In the genomic region with DNA sequence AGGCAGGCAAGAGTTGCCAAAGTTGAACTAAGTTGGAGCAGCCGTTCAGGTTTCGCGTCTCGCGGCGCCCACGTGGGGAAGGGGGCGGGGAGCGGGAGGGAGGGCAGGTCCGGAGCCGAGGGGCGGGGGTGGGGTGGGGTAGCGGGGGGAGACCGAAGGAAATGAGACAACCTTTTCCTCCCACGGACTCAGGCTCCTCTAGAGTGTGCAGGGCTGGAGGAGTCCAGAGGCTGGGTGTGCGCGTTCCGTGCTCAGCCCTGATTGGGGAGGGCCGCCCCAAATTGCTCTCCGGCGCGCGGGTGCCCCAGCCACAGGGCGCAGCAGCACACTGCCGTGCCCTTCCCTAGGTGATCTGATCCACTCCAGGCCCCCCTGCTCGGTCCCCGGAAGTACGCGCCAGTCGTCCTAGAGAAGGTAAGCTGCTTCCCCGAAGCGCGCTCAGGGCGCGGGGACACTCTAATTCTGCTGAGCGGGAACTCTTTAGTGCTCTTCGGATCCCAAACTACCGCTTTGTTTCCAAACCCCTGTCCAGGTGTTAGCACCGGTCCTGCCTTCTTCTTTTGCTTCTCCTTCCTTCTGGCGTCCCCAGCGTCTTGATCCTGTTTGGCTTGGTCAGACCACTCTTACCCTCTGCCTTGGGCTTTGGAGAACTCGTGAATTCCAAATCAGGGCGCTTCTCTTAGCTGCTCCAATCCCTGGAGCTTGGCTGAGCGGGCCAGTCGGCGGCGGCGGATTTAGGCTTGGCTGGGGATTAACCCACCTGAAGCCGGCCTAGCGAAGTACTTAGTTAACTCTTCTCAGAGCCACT, we compare ENCODE assay signal across 9 mouse cellular contexts. TPM values are rescaled to one million over a fixed set of nuclear protein-coding genes. Genes with fewer than 3 reads are reported as not detected.
A peak's percentile ranks its signal among the peaks of the same experiment; 100 is the strongest.
DNase-seq lines count a peak whose midpoint lies in the region; TF ChIP-seq lines count a peak whose summit lies in the region.
"Had no signal": no experiment of that assay in that cellular context is flagged by ENCODE, and none has a peak within 500 bp of the region (broad histone marks: within the 10 kb centered on the region; RNA-seq: fewer than 3 reads in every experiment).

No protein-coding gene starts in this region.

- DNase-seq in gastrocnemius, adult 2 months: peak; percentile 26
- no peak for DNase-seq in gastrocnemius, adult 8-10 months (ENCODE audit: low spot score in 2 of 2)
- DNase-seq in adrenal gland, postnatal 14 days: peak; percentile 57
- peak; percentile 10 for DNase-seq in gastrocnemius, postnatal 25 days
- DNase-seq in kidney, adult 11 months: peak; percentile 74
- DNase-seq in lung, adult 2 months: peak; percentile 64
- peak; percentile 65 for DNase-seq in retina, embryonic 14.5 days (ENCODE audit: low spot score)
- DNase-seq in layer of hippocampus, adult 8-10 months (ENCODE audit: low spot score in 2 of 2): no peak

- intact Hi-C loops in gastrocnemius, adult 2 months (cut with DNase I): loop anchor here (5.0 kb wide), 2 partner anchors 54 to 56 kb away; no protein-coding TSS in a partner anchor

- TF ChIP-seq POLR2A in lung, adult 2 months (IDR thresholded peaks at IDR 0.05; ENCODE audit: borderline replicate concordance, extremely low read depth, low read depth, low read length): peak; percentile 21; the same call in 1 of the 2 replicates

- peak overlapping the region; percentile 81 for H3K27ac ChIP-seq in gastrocnemius, adult 2 months

- H3K4me3 ChIP-seq in gastrocnemius, adult 2 months: peak overlapping the region; percentile 79
- peak overlapping the region; percentile 70 for H3K4me3 ChIP-seq in lung, adult 2 months (replicated peaks; ENCODE audit: extremely low read depth, low read depth, low read length)

- no peak for TF ChIP-seq CTCF in gastrocnemius, adult 2 months (IDR thresholded peaks at IDR 0.05)
- TF ChIP-seq CTCF in lung, adult 2 months (IDR thresholded peaks at IDR 0.05; ENCODE audit: insufficient read depth, low read length): no peak

- under 1% methylated on average over 49 of the region's 50 CpGs for WGBS in lung, adult 2 months

- H3K4me1 ChIP-seq in lung, adult 2 months (ENCODE audit: control insufficient read depth, insufficient read depth, low read length): 0 out of 2 replicates have a peak, but pooled peaks cover 4% of the 10 kb centered on the region

RNA-seq across cellular contexts. Expression of gene Eva1a, which starts 0.8 kb away (rescaled TPM):
- total RNA-seq in gastrocnemius, adult 2 months (2021): under 1 TPM; 0.71 to 0.95 TPM
- 1 to 10 TPM in 1 of 4 experiments, under 1 TPM in 3; 0.56 to 1.4 (median 0.73) TPM for total RNA-seq in gastrocnemius, adult 8-10 months (2022)
- 3.1 and 6.9 TPM in 2 replicates for total RNA-seq in adrenal gland, postnatal 14 days (2021)
- 1 to 10 TPM in 1 of 2 experiments, under 1 TPM in 1; 0.69 to 1.3 TPM for total RNA-seq in gastrocnemius, postnatal 25 days (2021)
- 8.6 and 15.3 TPM in 2 replicates for polyA plus RNA-seq in lung, adult 2 months (2012; rRNA removed)
- total RNA-seq in layer of hippocampus, adult 8-10 months (2022): 10 to 100 TPM; 12.8 to 16.0 (median 14.0) TPM
- polyA plus RNA-seq: G1E had no signal

Comparison
In these comparisons a context has a peak if more than half of its experiments do, and no peak if none do; other contexts are left out.
1. DNase-seq: peak in gastrocnemius, adult 2 months (single experiment), adrenal gland, postnatal 14 days (single experiment), gastrocnemius, postnatal 25 days (single experiment), kidney, adult 11 months (single experiment), lung, adult 2 months (single experiment) and retina, embryonic 14.5 days (single experiment); none in gastrocnemius, adult 8-10 months (0 of 2) and layer of hippocampus, adult 8-10 months (0 of 2).